Mouse (Mus musculus): ENCODE results near the gene D430041D05Rik. TPM values are rescaled to one million over a fixed set of nuclear protein-coding genes. Genes with fewer than 3 reads are reported as not detected.
"Not testable (repeated sequence)": the region's sequence is repeated elsewhere in the genome, so short reads cannot be mapped to it uniquely, and the experiment has no call there.

Gene D430041D05Rik
- total RNA-seq, 1 experiment = 0.54 TPM

GRCm38 (mm10) chr2:104121681-104122504 is 288.9 kb downstream of the D430041D05Rik start:
- Histone ChIP-seq H3K9me3 (ENCODE audit: control insufficient read depth, insufficient read depth, low read depth, low read length) (no peaks in the 10 kb centered on the region), H3K9ac (ENCODE audit: insufficient read depth, low read depth, low read length, poor library complexity, severe bottlenecking) (no peak overlapping the region), H3K27ac (ENCODE audit: insufficient read depth, low read depth, low read length, poor library complexity, severe bottlenecking) (no peak overlapping the region), H3K36me3 (ENCODE audit: control insufficient read depth, insufficient read depth, low read length, poor library complexity, severe bottlenecking) (no peaks in the 10 kb centered on the region), H3K4me3 (ENCODE audit: insufficient read depth in 1 of 2, low read depth in 1 of 2, low read length in 2 of 2, poor library complexity in 1 of 2, severe bottlenecking in 1 of 2) (peak overlapping the region in 1 of 2 experiments; percentile 4; a peak in 1 of 4 replicates), H3K4me1 (ENCODE audit: control insufficient read depth in 2 of 2, insufficient read depth in 2 of 2, low read length in 2 of 2, poor library complexity in 1 of 2) (peaks cover 2 to 7% of the 10 kb centered on the region in 2 experiments; a peak in 2 of 4 replicates)
- TF ChIP-seq HCFC1 (IDR thresholded peaks at IDR 0.05; ENCODE audit: borderline replicate concordance, insufficient read depth, low read length) = no peak
- no peak for TF ChIP-seq MAFK (IDR thresholded peaks at IDR 0.05; ENCODE audit: insufficient read depth, low read depth, low read length)
- TF ChIP-seq CHD2 (IDR thresholded peaks at IDR 0.05; ENCODE audit: low read depth, low read length) = no peak
- peak; percentile 83; the same call in 1 of the 2 replicates for TF ChIP-seq ZNF384 (IDR thresholded peaks at IDR 0.05; ENCODE audit: low read depth, low read length)
- in situ Hi-C loops (cut with MboI; ENCODE audit: low sequenced_read_pairs in 2 of 2, unreplicated experiment in 2 of 2) = no loop called here
- DNase-seq (ENCODE audit: low read depth, low spot score) = no peak

GRCm38 (mm10) chr2:104120312-104120711 is 290.5 kb downstream of the D430041D05Rik start:
- peaks cover 2 to 7% of the 10 kb centered on the region in 2 experiments; a peak in 2 of 4 replicates for H3K4me1 ChIP-seq (ENCODE audit: control insufficient read depth in 2 of 2, insufficient read depth in 2 of 2, low read length in 2 of 2, poor library complexity in 1 of 2)
- in situ Hi-C loops (cut with MboI; ENCODE audit: low sequenced_read_pairs in 2 of 2, unreplicated experiment in 2 of 2) = no loop called here
- no peak overlapping the region for H3K27ac ChIP-seq (ENCODE audit: insufficient read depth, low read depth, low read length, poor library complexity, severe bottlenecking)

GRCm38 (mm10) chr2:104119097-104119496 is 291.7 kb downstream of the D430041D05Rik start:
- in situ Hi-C loops (cut with MboI; ENCODE audit: low sequenced_read_pairs in 2 of 2, unreplicated experiment in 2 of 2) = no loop called here
- DNase-seq (ENCODE audit: low read depth, low spot score) = no peak
- H3K9me3 ChIP-seq (ENCODE audit: control insufficient read depth, insufficient read depth, low read depth, low read length) = no peaks in the 10 kb centered on the region
- no peaks in the 10 kb centered on the region for H3K36me3 ChIP-seq (ENCODE audit: control insufficient read depth, insufficient read depth, low read length, poor library complexity, severe bottlenecking)
- peaks cover 2 to 7% of the 10 kb centered on the region in 2 experiments; a peak in 2 of 4 replicates for H3K4me1 ChIP-seq (ENCODE audit: control insufficient read depth in 2 of 2, insufficient read depth in 2 of 2, low read length in 2 of 2, poor library complexity in 1 of 2)
- TF ChIP-seq ZNF384 (IDR thresholded peaks at IDR 0.05; ENCODE audit: low read depth, low read length) (no peak), MAFK (IDR thresholded peaks at IDR 0.05; ENCODE audit: insufficient read depth, low read depth, low read length) (no peak), CHD2 (IDR thresholded peaks at IDR 0.05; ENCODE audit: low read depth, low read length) (no peak), ZC3H11A (IDR thresholded peaks at IDR 0.05; ENCODE audit: borderline replicate concordance, low read depth, low read length) (no peak), HCFC1 (IDR thresholded peaks at IDR 0.05; ENCODE audit: borderline replicate concordance, insufficient read depth, low read length) (no peak)
- no peak overlapping the region for H3K9ac ChIP-seq (ENCODE audit: insufficient read depth, low read depth, low read length, poor library complexity, severe bottlenecking)
- H3K27ac ChIP-seq (ENCODE audit: insufficient read depth, low read depth, low read length, poor library complexity, severe bottlenecking) = no peak overlapping the region
- H3K4me3 ChIP-seq (ENCODE audit: insufficient read depth in 1 of 2, low read depth in 1 of 2, low read length in 2 of 2, poor library complexity in 1 of 2, severe bottlenecking in 1 of 2) = no peak overlapping the region

More at GRCm38 (mm10) chr2:104120312-104120711, 290.5 kb downstream of the D430041D05Rik start:
- Histone ChIP-seq H3K4me3 (ENCODE audit: insufficient read depth in 1 of 2, low read depth in 1 of 2, low read length in 2 of 2, poor library complexity in 1 of 2, severe bottlenecking in 1 of 2) (no peak overlapping the region), H3K9me3 (ENCODE audit: control insufficient read depth, insufficient read depth, low read depth, low read length) (no peaks in the 10 kb centered on the region), H3K36me3 (ENCODE audit: control insufficient read depth, insufficient read depth, low read length, poor library complexity, severe bottlenecking) (no peaks in the 10 kb centered on the region), H3K9ac (ENCODE audit: insufficient read depth, low read depth, low read length, poor library complexity, severe bottlenecking) (no peak overlapping the region)
- DNase-seq (ENCODE audit: low read depth, low spot score) = no peak
- TF ChIP-seq MAFK (IDR thresholded peaks at IDR 0.05; ENCODE audit: insufficient read depth, low read depth, low read length) (no peak), CHD2 (IDR thresholded peaks at IDR 0.05; ENCODE audit: low read depth, low read length) (no peak), ZC3H11A (IDR thresholded peaks at IDR 0.05; ENCODE audit: borderline replicate concordance, low read depth, low read length) (no peak), ZNF384 (IDR thresholded peaks at IDR 0.05; ENCODE audit: low read depth, low read length) (no peak), HCFC1 (IDR thresholded peaks at IDR 0.05; ENCODE audit: borderline replicate concordance, insufficient read depth, low read length) (no peak)

- H3K4me1 ChIP-seq (ENCODE audit: control insufficient read depth in 2 of 2, insufficient read depth in 2 of 2, low read length in 2 of 2, poor library complexity in 1 of 2); in situ Hi-C loops (cut with MboI; ENCODE audit: low sequenced_read_pairs in 2 of 2, unreplicated experiment in 2 of 2); H3K4me3 ChIP-seq (ENCODE audit: insufficient read depth in 1 of 2, low read depth in 1 of 2, low read length in 2 of 2, poor library complexity in 1 of 2, severe bottlenecking in 1 of 2); H3K27ac ChIP-seq (ENCODE audit: insufficient read depth, low read depth, low read length, poor library complexity, severe bottlenecking); H3K36me3 ChIP-seq (ENCODE audit: control insufficient read depth, insufficient read depth, low read length, poor library complexity, severe bottlenecking); DNase-seq (ENCODE audit: low read depth, low spot score); H3K9me3 ChIP-seq (ENCODE audit: control insufficient read depth, insufficient read depth, low read depth, low read length); H3K9ac ChIP-seq (ENCODE audit: insufficient read depth, low read depth, low read length, poor library complexity, severe bottlenecking): not testable (repeated sequence)
These were observed 293.6 kb downstream of the D430041D05Rik start for GRCm38 (mm10) chr2:104117173-104117572.

Data from ES-E14 (cell line).